In the genomic region with DNA sequence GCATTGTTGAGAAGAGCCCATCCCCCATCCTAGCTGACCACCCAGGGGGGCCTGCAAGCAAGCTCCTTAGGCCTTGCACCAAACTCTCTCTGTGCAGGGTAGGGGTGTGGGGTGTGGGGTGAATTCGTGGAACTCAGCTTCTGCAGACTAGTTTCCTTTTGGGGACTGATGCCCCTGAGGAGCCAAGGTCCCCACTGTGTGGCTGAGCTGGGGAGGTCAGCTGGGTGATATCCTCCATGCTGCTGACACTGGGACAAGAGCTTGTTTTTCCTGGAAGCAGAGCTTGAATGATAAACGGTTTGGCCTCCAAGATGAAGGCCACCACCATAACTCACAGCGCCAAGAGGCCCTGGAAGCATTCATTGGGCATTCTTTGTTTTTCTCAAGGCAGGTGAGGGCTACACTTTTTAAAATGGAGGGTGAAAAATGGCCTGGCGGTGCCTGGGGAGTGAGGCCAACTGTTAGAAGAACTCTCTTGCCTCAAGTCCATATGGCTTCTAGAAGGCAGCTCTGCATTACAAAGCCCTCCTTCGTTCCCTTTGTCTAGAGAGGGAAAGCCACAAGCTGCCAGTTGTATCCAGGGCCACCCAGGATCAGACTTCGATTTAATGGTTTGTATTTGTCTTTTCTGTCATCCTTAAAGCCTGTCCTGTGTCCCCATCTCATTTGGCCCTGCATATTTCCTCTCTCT, we compare ENCODE assay signal across 20 mouse cellular contexts.
DNase-seq lines count a peak whose midpoint lies in the region; ATAC-seq and TF ChIP-seq lines count a peak whose summit lies in the region.
"Had no signal": no experiment of that assay in that cellular context is flagged by ENCODE, and none has a peak within 500 bp of the region (broad histone marks: within the 10 kb centered on the region; RNA-seq: fewer than 3 reads in every experiment).

No protein-coding gene starts in this region.

- H3K27me3 ChIP-seq in midbrain, embryonic 11.5 days (ENCODE audit: control insufficient read depth, insufficient read depth, low read length), result no peaks in the 10 kb centered on the region
- 0 out of 2 replicates have a peak, but pooled peaks cover 6% of the 10 kb centered on the region for H3K27me3 ChIP-seq in midbrain, embryonic 13.5 days
- H3K27me3 ChIP-seq in kidney, postnatal 0 days (ENCODE audit: insufficient read depth, low read length), result no peaks in the 10 kb centered on the region

- TF ChIP-seq POLR2A in brain, embryonic 14.5 days (IDR thresholded peaks at IDR 0.05; ENCODE audit: borderline replicate concordance, extremely low read depth, insufficient read depth, insufficient read length, poor library complexity, severe bottlenecking), result no peak

- intact Hi-C loops in heart, postnatal 36 days (cut with DNase I), result no loop called here

- no peak overlapping the region; the same call in 1 of the 2 replicates for H3K27ac ChIP-seq in midbrain, embryonic 11.5 days (ENCODE audit: low read depth, low read length)
- no peak overlapping the region for H3K27ac ChIP-seq in midbrain, embryonic 13.5 days
- no peak overlapping the region for H3K27ac ChIP-seq in kidney, postnatal 0 days
- H3K27ac ChIP-seq: forebrain, embryonic 10.5 days; heart, embryonic 10.5 days; midbrain, embryonic 12.5 days; stomach, postnatal 0 days had no signal

- ATAC-seq in midbrain, embryonic 11.5 days (ENCODE audit: low FRiP score), result no peak
- ATAC-seq in midbrain, embryonic 13.5 days, result no peak
- 0 out of 2 replicates have a peak, but pooled peaks have one; percentile 29 for ATAC-seq in kidney, postnatal 0 days (replicated peaks; ENCODE audit: low FRiP score, low read depth)
- no peak for ATAC-seq in inflammation-experienced regulatory T-cells, adult 6 months

- H3K36me3 ChIP-seq in midbrain, embryonic 11.5 days (ENCODE audit: control insufficient read depth, insufficient read depth, low read length), result no peaks in the 10 kb centered on the region
- no peaks in the 10 kb centered on the region for H3K36me3 ChIP-seq in midbrain, embryonic 13.5 days
- H3K36me3 ChIP-seq in kidney, postnatal 0 days (ENCODE audit: insufficient read depth, low read length), result no peaks in the 10 kb centered on the region
- H3K36me3 ChIP-seq: forebrain, embryonic 10.5 days; heart, embryonic 10.5 days; midbrain, embryonic 12.5 days had no signal

- WGBS in midbrain, embryonic 11.5 days, result 33% methylated on average over 6 of the region's 6 CpGs
- 32% methylated on average over 6 of the region's 6 CpGs for WGBS in midbrain, embryonic 13.5 days
- 43% methylated on average over 6 of the region's 6 CpGs for WGBS in kidney, postnatal 0 days

- H3K4me3 ChIP-seq in midbrain, embryonic 11.5 days (ENCODE audit: low read depth, low read length), result no peak overlapping the region
- H3K4me3 ChIP-seq in midbrain, embryonic 13.5 days (replicated peaks), result no peak overlapping the region
- no peak overlapping the region for H3K4me3 ChIP-seq in kidney, postnatal 0 days (replicated peaks; ENCODE audit: low read depth, low read length)
- H3K4me3 ChIP-seq: forebrain, embryonic 10.5 days; heart, embryonic 10.5 days; midbrain, embryonic 12.5 days; myocyte had no signal

- peak; percentile 84 for DNase-seq in midbrain, embryonic 11.5 days (ENCODE audit: low spot score, missing footprints)
- DNase-seq in ZHBTc4 (ENCODE audit: low read depth, low spot score), result peak; percentile 85
- DNase-seq in brain, embryonic 14.5 days (ENCODE audit: low read depth), result peak; percentile 31
- peak; percentile 57 for DNase-seq in kidney, postnatal 0 days (ENCODE audit: low spot score)
- DNase-seq in right cerebral cortex, postnatal 4 days, result no peak
- no peak for DNase-seq in heart, postnatal 36 days
- DNase-seq: B cell, adult 2 months; cerebellum, adult 9-10 months; layer of hippocampus, postnatal 36 days; liver; lung, adult 2 months; lung, postnatal 36 days; right cerebral cortex, postnatal 14 days had no signal

- H3K4me1 ChIP-seq in midbrain, embryonic 11.5 days (ENCODE audit: control insufficient read depth, insufficient read depth, low read length), result peaks cover 15% of the 10 kb centered on the region
- peaks cover 31% of the 10 kb centered on the region for H3K4me1 ChIP-seq in midbrain, embryonic 13.5 days (replicated peaks)
- H3K4me1 ChIP-seq in kidney, postnatal 0 days (replicated peaks; ENCODE audit: insufficient read depth, low read length), result peaks cover 3% of the 10 kb centered on the region; the same call in 1 of the 2 replicates

- no peak for TF ChIP-seq CTCF in brain, embryonic 14.5 days (IDR thresholded peaks at IDR 0.05; ENCODE audit: borderline replicate concordance, extremely low read depth, insufficient read depth, insufficient read length)
- TF ChIP-seq CTCF in kidney, postnatal 0 days (IDR thresholded peaks at IDR 0.05; ENCODE audit: low read depth), result no peak

- no peak overlapping the region for H3K9ac ChIP-seq in midbrain, embryonic 11.5 days (ENCODE audit: low read length)
- no peak overlapping the region for H3K9ac ChIP-seq in midbrain, embryonic 13.5 days (replicated peaks)
- no peak overlapping the region for H3K9ac ChIP-seq in kidney, postnatal 0 days (ENCODE audit: low read depth, low read length)
- H3K9ac ChIP-seq: midbrain, embryonic 12.5 days had no signal

- H3K4me2 ChIP-seq in midbrain, embryonic 11.5 days, result no peak overlapping the region
- H3K4me2 ChIP-seq in midbrain, embryonic 13.5 days (replicated peaks), result no peak overlapping the region
- no peak overlapping the region for H3K4me2 ChIP-seq in kidney, postnatal 0 days (ENCODE audit: low read length)
- H3K4me2 ChIP-seq: midbrain, embryonic 12.5 days had no signal

- H3K9me3 ChIP-seq in midbrain, embryonic 11.5 days (ENCODE audit: control insufficient read depth, low read length), result no peaks in the 10 kb centered on the region; the same call in 1 of the 2 replicates
- no peaks in the 10 kb centered on the region; the same call in 1 of the 2 replicates for H3K9me3 ChIP-seq in midbrain, embryonic 13.5 days
- H3K9me3 ChIP-seq in kidney, postnatal 0 days (replicated peaks; ENCODE audit: low read length), result 0 out of 2 replicates have a peak, but pooled peaks cover under 1% of the 10 kb centered on the region
- H3K9me3 ChIP-seq: heart, embryonic 10.5 days; midbrain, embryonic 12.5 days had no signal

Comparison
In these comparisons a context has a peak if more than half of its experiments do, and no peak if none do; other contexts are left out.
1. DNase-seq: peak in midbrain, embryonic 11.5 days (single experiment), ZHBTc4 (single experiment), brain, embryonic 14.5 days (single experiment) and kidney, postnatal 0 days (single experiment); none in right cerebral cortex, postnatal 4 days (single experiment) and heart, postnatal 36 days (0 of 2).